Mouse (Mus musculus): ENCODE data around the gene Hsd17b14. TPM values are rescaled to one million over a fixed set of nuclear protein-coding genes. Genes with fewer than 3 reads are reported as not detected.
A peak's percentile ranks its signal among the peaks of the same experiment; 100 is the strongest.

Hsd17b14 gene
- polyA plus RNA-seq, 1 experiment from 2014 or later = 0.73 TPM

DNA sequence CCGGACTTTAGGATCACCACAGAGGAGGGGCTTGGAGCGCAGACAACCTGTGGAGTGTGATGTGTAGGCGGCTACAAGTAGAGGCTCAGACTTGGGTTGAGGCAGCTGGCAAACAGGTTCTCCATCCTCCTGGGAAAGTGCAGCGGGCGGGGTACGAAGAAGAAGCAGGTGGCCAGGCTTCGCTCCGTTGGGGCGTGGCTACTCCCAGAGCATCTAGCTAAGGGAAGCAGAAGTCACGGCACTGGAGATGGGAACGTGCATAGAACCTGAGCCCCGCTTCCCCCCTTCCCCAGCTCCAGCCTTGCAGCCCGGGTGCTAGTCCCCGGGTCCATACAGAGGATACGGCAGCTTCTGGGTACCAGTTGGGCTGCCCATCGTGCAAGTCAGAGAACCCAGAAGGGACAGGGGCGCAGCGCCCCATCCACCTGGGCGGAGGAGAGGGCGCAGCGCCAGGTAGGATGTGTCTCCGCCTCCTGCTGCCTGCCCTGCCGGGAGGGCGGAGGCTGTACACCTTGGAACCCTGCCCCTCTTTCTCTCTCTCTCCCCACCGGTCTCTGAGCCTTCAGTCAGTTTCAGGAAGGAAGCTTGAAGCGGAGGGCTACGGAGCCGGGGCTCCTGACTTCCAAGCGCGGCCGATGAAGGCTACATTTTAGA is 62.5 kb downstream of the Hsd17b14 start, which contains the start of gene Fut1:
Gene Fut1 (plus strand): TSS at position 248 of the 654 bp plus-strand sequence.
- peak; percentile 34; the same call in 1 of the 2 replicates for ATAC-seq
- Histone ChIP-seq H3K4me2 (replicated peaks; ENCODE audit: low read depth) (peak within 1 kb of the TSS; percentile 41), H3K27ac (ENCODE audit: low read depth, low read length) (no peak within 1 kb of the TSS), H3K9me3 (ENCODE audit: control insufficient read depth) (no peaks in the 10 kb centered on the region), H3K27me3 (replicated peaks; ENCODE audit: control insufficient read depth, insufficient read depth, low read length) (peaks cover 64% of the 10 kb centered on the region), H3K4me3 (ENCODE audit: low read depth, low read length) (0 out of 2 replicates have a peak within 1 kb of the TSS, but pooled peaks have one; percentile 0), H3K9ac (ENCODE audit: low read depth, low read length) (no peak within 1 kb of the TSS), H3K4me1 (replicated peaks; ENCODE audit: control insufficient read depth, insufficient read depth, low read length) (0 out of 2 replicates have a peak, but pooled peaks cover 4% of the 10 kb centered on the region), H3K36me3 (ENCODE audit: control insufficient read depth, insufficient read depth) (no peaks in the 10 kb centered on the region)
- WGBS = 6% methylated on average over 31 of the region's 31 CpGs
- no peak for TF ChIP-seq CTCF (IDR thresholded peaks at IDR 0.05; ENCODE audit: low read depth)

Other genes with a start within 250 kb of the Hsd17b14 start
- 49.4 and 55.1 TPM in 2 replicates for gene Trpm4, start 221.1 kb upstream of the Hsd17b14 start, polyA plus RNA-seq (2015; fragmentation: Nextera tagmentation; extraction: Ambion mirVana)
- 0.76 and 0.88 TPM in 2 replicates for gene Hrc, start 219.6 kb upstream of the Hsd17b14 start, polyA plus RNA-seq (2015; fragmentation: Nextera tagmentation; extraction: Ambion mirVana)
- 24.5 and 24.8 TPM in 2 replicates for gene Ppfia3, start 187.9 kb upstream of the Hsd17b14 start, polyA plus RNA-seq (2015; fragmentation: Nextera tagmentation; extraction: Ambion mirVana)
- 3.4 TPM in 2 replicates for gene Lin7b, start 184.3 kb upstream of the Hsd17b14 start, polyA plus RNA-seq (2015; fragmentation: Nextera tagmentation; extraction: Ambion mirVana)
- gene Snrnp70, start 159.2 kb upstream of the Hsd17b14 start, polyA plus RNA-seq (2015; fragmentation: Nextera tagmentation; extraction: Ambion mirVana) = 81.3 and 85.5 TPM in 2 replicates
- gene Kcna7, start 149.2 kb upstream of the Hsd17b14 start, polyA plus RNA-seq (2015; fragmentation: Nextera tagmentation; extraction: Ambion mirVana) = 0.07 and 0.08 TPM in 2 replicates
- 2.0 TPM in 2 replicates for gene Ntf5, start 141.2 kb upstream of the Hsd17b14 start, polyA plus RNA-seq (2015; fragmentation: Nextera tagmentation; extraction: Ambion mirVana)
- gene Lhb, start 134.1 kb upstream of the Hsd17b14 start, polyA plus RNA-seq (2015; fragmentation: Nextera tagmentation; extraction: Ambion mirVana) = not detected in 2 replicates
- gene Gys1, start 120.0 kb upstream of the Hsd17b14 start, polyA plus RNA-seq (2015; fragmentation: Nextera tagmentation; extraction: Ambion mirVana) = 10.4 and 10.6 TPM in 2 replicates
- 35.6 and 38.6 TPM in 2 replicates for gene Ruvbl2, start 116.8 kb upstream of the Hsd17b14 start, polyA plus RNA-seq (2015; fragmentation: Nextera tagmentation; extraction: Ambion mirVana)
- 13,232 and 14,059 TPM in 2 replicates for gene Ftl1, start 95.0 kb upstream of the Hsd17b14 start, polyA plus RNA-seq (2015; fragmentation: Nextera tagmentation; extraction: Ambion mirVana)
- 173 and 180 TPM in 2 replicates for gene Bax, start 88.0 kb upstream of the Hsd17b14 start, polyA plus RNA-seq (2015; fragmentation: Nextera tagmentation; extraction: Ambion mirVana)
- gene Tulp2, start 73.0 kb upstream of the Hsd17b14 start, polyA plus RNA-seq (2015; fragmentation: Nextera tagmentation; extraction: Ambion mirVana) = 0.65 and 0.78 TPM in 2 replicates
- not detected in 2 replicates for gene Gm45808, start 68.1 kb upstream of the Hsd17b14 start, polyA plus RNA-seq (2015; fragmentation: Nextera tagmentation; extraction: Ambion mirVana)
- gene Dhdh, start 66.1 kb upstream of the Hsd17b14 start, polyA plus RNA-seq (2015; fragmentation: Nextera tagmentation; extraction: Ambion mirVana) = 1.1 and 1.2 TPM in 2 replicates
- gene Nucb1, start 44.5 kb upstream of the Hsd17b14 start, polyA plus RNA-seq (2015; fragmentation: Nextera tagmentation; extraction: Ambion mirVana) = 199 and 218 TPM in 2 replicates
- gene Ppp1r15a, start 28.6 kb upstream of the Hsd17b14 start, polyA plus RNA-seq (2015; fragmentation: Nextera tagmentation; extraction: Ambion mirVana) = 7.4 and 9.0 TPM in 2 replicates
- 0.80 and 1.6 TPM in 2 replicates for gene Plekha4, start 28.6 kb upstream of the Hsd17b14 start, polyA plus RNA-seq (2015; fragmentation: Nextera tagmentation; extraction: Ambion mirVana)
- gene Bcat2, start 15.3 kb downstream of the Hsd17b14 start, polyA plus RNA-seq (2015; fragmentation: Nextera tagmentation; extraction: Ambion mirVana) = 17.7 and 18.6 TPM in 2 replicates
- not detected in 2 replicates for gene Fgf21, start 60.6 kb downstream of the Hsd17b14 start, polyA plus RNA-seq (2015; fragmentation: Nextera tagmentation; extraction: Ambion mirVana)
- gene Fut1, start 62.4 kb downstream of the Hsd17b14 start, polyA plus RNA-seq (2015; fragmentation: Nextera tagmentation; extraction: Ambion mirVana) = 0.05 and 0.23 TPM in 2 replicates
- gene Izumo1, start 66.9 kb downstream of the Hsd17b14 start, polyA plus RNA-seq (2015; fragmentation: Nextera tagmentation; extraction: Ambion mirVana) = 0.08 TPM in 2 replicates
- 5.7 and 6.1 TPM in 2 replicates for gene Rasip1, start 72.6 kb downstream of the Hsd17b14 start, polyA plus RNA-seq (2015; fragmentation: Nextera tagmentation; extraction: Ambion mirVana)
- 2.8 and 3.7 TPM in 2 replicates for gene Mamstr, start 85.1 kb downstream of the Hsd17b14 start, polyA plus RNA-seq (2015; fragmentation: Nextera tagmentation; extraction: Ambion mirVana)
- 2.9 and 3.6 TPM in 2 replicates for gene Fut2, start 111.5 kb downstream of the Hsd17b14 start, polyA plus RNA-seq (2015; fragmentation: Nextera tagmentation; extraction: Ambion mirVana)
- 0.10 and 0.20 TPM in 2 replicates for gene Ntn5, start 129.1 kb downstream of the Hsd17b14 start, polyA plus RNA-seq (2015; fragmentation: Nextera tagmentation; extraction: Ambion mirVana)
- gene Sec1, start 139.5 kb downstream of the Hsd17b14 start, polyA plus RNA-seq (2015; fragmentation: Nextera tagmentation; extraction: Ambion mirVana) = 0.08 and 0.25 TPM in 2 replicates
- 2.1 and 2.7 TPM in 2 replicates for gene Car11, start 144.9 kb downstream of the Hsd17b14 start, polyA plus RNA-seq (2015; fragmentation: Nextera tagmentation; extraction: Ambion mirVana)
- 6.9 and 8.6 TPM in 2 replicates for gene Dbp, start 150.2 kb downstream of the Hsd17b14 start, polyA plus RNA-seq (2015; fragmentation: Nextera tagmentation; extraction: Ambion mirVana)
- 708 and 740 TPM in 2 replicates for gene Rpl18, start 160.6 kb downstream of the Hsd17b14 start, polyA plus RNA-seq (2015; fragmentation: Nextera tagmentation; extraction: Ambion mirVana)
- gene Sphk2, start 163.1 kb downstream of the Hsd17b14 start, polyA plus RNA-seq (2015; fragmentation: Nextera tagmentation; extraction: Ambion mirVana) = 55.1 and 55.9 TPM in 2 replicates
- 16.6 and 16.7 TPM in 2 replicates for gene Fam83e, start 166.3 kb downstream of the Hsd17b14 start, polyA plus RNA-seq (2015; fragmentation: Nextera tagmentation; extraction: Ambion mirVana)
- 0.17 and 0.22 TPM in 2 replicates for gene Spaca4, start 170.9 kb downstream of the Hsd17b14 start, polyA plus RNA-seq (2015; fragmentation: Nextera tagmentation; extraction: Ambion mirVana)
- 0.08 and 0.29 TPM in 2 replicates for gene Lmtk3, start 228.8 kb downstream of the Hsd17b14 start, polyA plus RNA-seq (2015; fragmentation: Nextera tagmentation; extraction: Ambion mirVana)
- gene Sult2b1, start 229.8 kb downstream of the Hsd17b14 start, polyA plus RNA-seq (2015; fragmentation: Nextera tagmentation; extraction: Ambion mirVana) = 36.7 and 37.1 TPM in 2 replicates

All from intestine, postnatal 0 days (tissue).